Mouse (Mus musculus) kidney, adult 2 months (tissue): ENCODE data around the gene Afg3l1.
"Not testable (repeated sequence)": the region's sequence is repeated elsewhere in the genome, so short reads cannot be mapped to it uniquely, and the experiment has no call there.

Source experiments
- CTCF ChIP-seq: fragments of 200-500 bp; conservative IDR thresholded peaks from 2 replicates; pipeline ENCODE4 v1.5.1; 2011; ENCODE audit warnings: low read depth, mild to moderate bottlenecking, control low read depth, low read length, moderate library complexity, mixed read lengths; ENCODE audit not compliant: insufficient read depth, insufficient read length
- POLR2A ChIP-seq: fragments of 200-500 bp; IDR thresholded peaks from one replicate; pipeline ENCODE4 v1.6.1; 2011; ENCODE audit warnings: low read depth, low read length, control low read depth

- TF ChIP-seq CTCF, POLR2A: not testable (repeated sequence)
Observed at GRCm38 (mm10) chr8:123430936-123431335, 46.8 kb upstream of the Afg3l1 start.
